Mouse (Mus musculus): Measurements from ENCODE around the gene Foxi2.

Gene Foxi2

GRCm38 (mm10) chr7:135410237-135410965 lies at the start of gene Foxi2:
Foxi2 (plus strand) TSS chr7:135410308.
- DNase-seq (ENCODE audit: low spot score in 2 of 2) = no peak

- no peak for DNase-seq (ENCODE audit: low spot score in 2 of 2)
Measured at GRCm38 (mm10) chr7:135364606-135365005, 45.5 kb upstream of the Foxi2 start.

- DNase-seq (ENCODE audit: low spot score in 2 of 2) = no peak
Measured at GRCm38 (mm10) chr7:135376048-135376447, 34.1 kb upstream of the Foxi2 start.

GRCm38 (mm10) chr7:135376932-135377331 lies 33.2 kb upstream of the Foxi2 start:
- DNase-seq (ENCODE audit: low spot score in 2 of 2) = peak in 1 of 2 experiments; percentile 11

GRCm38 (mm10) chr7:135378331-135378730 lies 31.8 kb upstream of the Foxi2 start:
- DNase-seq (ENCODE audit: low spot score in 2 of 2) = no peak

GRCm38 (mm10) chr7:135389039-135389438 lies 21.1 kb upstream of the Foxi2 start:
- DNase-seq (ENCODE audit: low spot score in 2 of 2) = no peak

GRCm38 (mm10) chr7:135392949-135393542 lies 17.1 kb upstream of the Foxi2 start:
- DNase-seq (ENCODE audit: low spot score in 2 of 2) = no peak

- DNase-seq (ENCODE audit: low spot score in 2 of 2) = no peak
Measured at GRCm38 (mm10) chr7:135394436-135394835, 15.7 kb upstream of the Foxi2 start.

- DNase-seq (ENCODE audit: low spot score in 2 of 2) = no peak
Measured at GRCm38 (mm10) chr7:135395242-135395641, 14.9 kb upstream of the Foxi2 start.

- no peak for DNase-seq (ENCODE audit: low spot score in 2 of 2)
Measured at GRCm38 (mm10) chr7:135397096-135397495, 13.0 kb upstream of the Foxi2 start.

GRCm38 (mm10) chr7:135397874-135398273 lies 12.2 kb upstream of the Foxi2 start:
- DNase-seq (ENCODE audit: low spot score in 2 of 2) = no peak

- DNase-seq (ENCODE audit: low spot score in 2 of 2) = peak; percentile 20 to 23
Measured at GRCm38 (mm10) chr7:135403416-135403815, 6.7 kb upstream of the Foxi2 start.

GRCm38 (mm10) chr7:135406761-135407160 lies 3.3 kb upstream of the Foxi2 start:
- no peak for DNase-seq (ENCODE audit: low spot score in 2 of 2)

- no peak for DNase-seq (ENCODE audit: low spot score in 2 of 2)
Measured at GRCm38 (mm10) chr7:135408501-135408900, 1.6 kb upstream of the Foxi2 start.

- no peak for DNase-seq (ENCODE audit: low spot score in 2 of 2)
Measured at GRCm38 (mm10) chr7:135412357-135412756, 2.2 kb downstream of the Foxi2 start.

- DNase-seq (ENCODE audit: low spot score in 2 of 2) = no peak
Measured at GRCm38 (mm10) chr7:135428840-135429239, 18.7 kb downstream of the Foxi2 start.

- DNase-seq (ENCODE audit: low spot score in 2 of 2) = no peak
Measured at GRCm38 (mm10) chr7:135430903-135431302, 20.8 kb downstream of the Foxi2 start.

GRCm38 (mm10) chr7:135443903-135444302 lies 33.8 kb downstream of the Foxi2 start:
- no peak for DNase-seq (ENCODE audit: low spot score in 2 of 2)

GRCm38 (mm10) chr7:135451340-135451739 lies 41.2 kb downstream of the Foxi2 start:
- no peak for DNase-seq (ENCODE audit: low spot score in 2 of 2)

GRCm38 (mm10) chr7:135452366-135452765 lies 42.3 kb downstream of the Foxi2 start:
- no peak for DNase-seq (ENCODE audit: low spot score in 2 of 2)

GRCm38 (mm10) chr7:135453690-135454089 lies 43.6 kb downstream of the Foxi2 start:
- no peak for DNase-seq (ENCODE audit: low spot score in 2 of 2)
